Mouse (Mus musculus) brain, embryonic 14.5 days (tissue): ENCODE measurements at regions not wholly inside any gene's neighbourhood (a gene's known extent, or its start where the extent isn't known, plus 50 kb on each side); places are given as distances from the start of the nearest gene placed in this dataset.

Experiments used
- CTCF ChIP-seq: fragments of 200-500 bp; IDR thresholded peaks from 2 replicates; pipeline ENCODE4 v1.5.1; 2012; ENCODE audit warnings: inconsistent platforms, mild to moderate bottlenecking, moderate library complexity, borderline replicate concordance; ENCODE audit not compliant: insufficient read depth, insufficient read length; ENCODE audit errors: extremely low read depth
- POLR2A ChIP-seq: fragments of 200-500 bp; IDR thresholded peaks from 2 replicates; pipeline ENCODE4 v1.6.1; 2012; ENCODE audit warnings: mild to moderate bottlenecking, inconsistent platforms, borderline replicate concordance; ENCODE audit not compliant: poor library complexity, insufficient read depth, insufficient read length, severe bottlenecking; ENCODE audit errors: extremely low read depth

GRCm38 (mm10) chr17:68223170-68223569 lies 50.4 kb upstream of the L3mbtl4 start:
- TF ChIP-seq POLR2A (no peak), CTCF (no peak)
